25 mouse cellular contexts compared by ENCODE assay signal in the genomic region with DNA sequence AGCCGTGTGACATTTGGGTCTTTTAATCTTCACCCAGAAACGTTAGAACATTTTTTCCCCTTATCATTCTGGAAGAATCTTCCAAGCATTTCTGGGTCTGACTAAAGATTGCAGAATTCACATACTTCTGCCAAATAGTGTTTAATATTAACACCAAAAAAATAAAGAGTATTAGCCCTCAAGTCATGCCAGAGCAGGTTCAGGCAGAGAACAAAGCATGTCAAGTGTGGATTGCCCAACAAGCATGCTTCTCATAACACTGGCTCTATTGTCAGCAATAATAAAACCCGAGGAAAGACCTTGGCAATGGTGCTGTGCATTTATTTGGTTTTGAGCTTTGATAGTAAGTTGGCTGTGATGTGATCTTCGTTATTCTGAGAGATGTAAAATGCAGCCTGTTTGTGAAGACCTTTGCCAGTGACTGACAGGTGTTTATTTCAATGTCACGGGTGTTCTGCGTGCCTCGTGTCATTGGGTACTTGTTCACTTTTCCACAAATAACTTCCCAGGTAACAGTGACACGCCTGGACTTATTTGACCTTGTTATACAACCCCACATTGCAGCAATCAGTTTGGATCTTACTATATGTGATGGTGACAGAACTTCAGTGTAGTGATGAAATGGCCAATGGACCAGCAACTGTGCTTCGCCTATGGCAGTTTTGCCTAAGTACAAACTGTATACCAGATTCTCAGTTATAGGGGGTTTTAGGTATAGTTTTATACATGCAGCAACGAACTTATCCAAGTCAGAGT.
A peak's percentile ranks its signal among the peaks of the same experiment; 100 is the strongest.
DNase-seq lines count a peak whose midpoint lies in the region; ATAC-seq and TF ChIP-seq lines count a peak whose summit lies in the region.
"Had no signal": no experiment of that assay in that cellular context is flagged by ENCODE, and none has a peak within 500 bp of the region (broad histone marks: within the 10 kb centered on the region; RNA-seq: fewer than 3 reads in every experiment).

No protein-coding gene starts in this region.

- H3K4me2 ChIP-seq in lung, embryonic 14.5 days = no peak overlapping the region
- H3K4me2 ChIP-seq: embryonic facial prominence, embryonic 15.5 days; forebrain, embryonic 13.5 days; hindbrain, embryonic 13.5 days; limb, embryonic 13.5 days; liver, embryonic 13.5 days; midbrain, embryonic 13.5 days; neural tube, embryonic 13.5 days had no signal

- H3K4me1 ChIP-seq in lung, embryonic 14.5 days (ENCODE audit: insufficient read depth) = no peaks in the 10 kb centered on the region
- no peaks in the 10 kb centered on the region for H3K4me1 ChIP-seq in midbrain, embryonic 10.5 days
- H3K4me1 ChIP-seq: forebrain, embryonic 13.5 days; hindbrain, embryonic 13.5 days; liver, embryonic 13.5 days; megakaryocyte, embryonic 14.5 days; midbrain, embryonic 13.5 days; neural tube, embryonic 13.5 days had no signal

- TF ChIP-seq CTCF in gastrocnemius, adult 2 months (IDR thresholded peaks at IDR 0.05) = no peak
- TF ChIP-seq CTCF in lung, embryonic 14.5 days (IDR thresholded peaks at IDR 0.05; ENCODE audit: low read depth) = no peak

- no peaks in the 10 kb centered on the region for H3K27me3 ChIP-seq in lung, embryonic 14.5 days (ENCODE audit: insufficient read depth, low read length)
- no peaks in the 10 kb centered on the region for H3K27me3 ChIP-seq in midbrain, embryonic 10.5 days (ENCODE audit: low read depth, poor library complexity, severe bottlenecking)
- H3K27me3 ChIP-seq: embryonic facial prominence, embryonic 15.5 days; forebrain, embryonic 13.5 days; hindbrain, embryonic 13.5 days; limb, embryonic 13.5 days; liver, embryonic 13.5 days; megakaryocyte, embryonic 14.5 days; midbrain, embryonic 13.5 days; neural tube, embryonic 13.5 days had no signal

- no peaks in the 10 kb centered on the region for H3K36me3 ChIP-seq in lung, embryonic 14.5 days (ENCODE audit: insufficient read depth)
- H3K36me3 ChIP-seq in midbrain, embryonic 10.5 days = no peaks in the 10 kb centered on the region
- H3K36me3 ChIP-seq: embryonic facial prominence, embryonic 15.5 days; hindbrain, embryonic 13.5 days; limb, embryonic 13.5 days; liver, embryonic 13.5 days; midbrain, embryonic 13.5 days; neural tube, embryonic 13.5 days had no signal

- ATAC-seq in lung, embryonic 14.5 days (ENCODE audit: insufficient read depth) = no peak
- ATAC-seq: forebrain, embryonic 13.5 days; intestine, embryonic 16.5 days; midbrain, embryonic 13.5 days had no signal

- intact Hi-C loops in gastrocnemius, adult 2 months (cut with DNase I) = loop anchor here (10.0 kb wide), 1 partner anchor 56 kb away; no protein-coding TSS in a partner anchor

- H3K9me3 ChIP-seq in lung, embryonic 14.5 days (ENCODE audit: low read depth, low read length) = no peaks in the 10 kb centered on the region
- no peaks in the 10 kb centered on the region for H3K9me3 ChIP-seq in midbrain, embryonic 10.5 days (replicated peaks)
- H3K9me3 ChIP-seq: embryonic facial prominence, embryonic 15.5 days; forebrain, embryonic 13.5 days; hindbrain, embryonic 13.5 days; limb, embryonic 13.5 days; liver, embryonic 13.5 days; midbrain, embryonic 13.5 days; neural tube, embryonic 13.5 days had no signal

- H3K4me3 ChIP-seq in gastrocnemius, adult 2 months = no peak overlapping the region
- H3K4me3 ChIP-seq in lung, embryonic 14.5 days (ENCODE audit: low read depth, low read length) = no peak overlapping the region
- no peak overlapping the region for H3K4me3 ChIP-seq in midbrain, embryonic 10.5 days
- H3K4me3 ChIP-seq: embryonic facial prominence, embryonic 15.5 days; forebrain, embryonic 13.5 days; hindbrain, embryonic 13.5 days; limb, embryonic 13.5 days; liver, embryonic 13.5 days; megakaryocyte, embryonic 14.5 days; midbrain, embryonic 13.5 days; neural tube, embryonic 13.5 days had no signal

- no peak for DNase-seq in gastrocnemius, adult 2 months
- no peak for DNase-seq in gastrocnemius, adult 8-10 months (ENCODE audit: low spot score in 2 of 2)
- peak; percentile 23 for DNase-seq in lung, embryonic 14.5 days
- no peak for DNase-seq in lung, postnatal 4 days
- DNase-seq in urinary bladder, postnatal 14 days (ENCODE audit: low spot score) = peak; percentile 7
- DNase-seq in urinary bladder, postnatal 4 days (ENCODE audit: low spot score in 2 of 2) = no peak
- no peak for DNase-seq in midbrain, embryonic 10.5 days (ENCODE audit: low spot score)
- DNase-seq in thymus, postnatal 0 days (ENCODE audit: low spot score) = no peak
- DNase-seq: adrenal gland, postnatal 36 days; cerebellum, adult 11 months; cerebellum, adult 9-10 months; gastrocnemius, postnatal 25 days; heart, postnatal 4 days; kidney, adult 8-10 months; kidney, postnatal 4 days; liver, embryonic 13.5 days had no signal

- no peak overlapping the region for H3K9ac ChIP-seq in lung, embryonic 14.5 days
- H3K9ac ChIP-seq: embryonic facial prominence, embryonic 15.5 days; forebrain, embryonic 13.5 days; hindbrain, embryonic 13.5 days; limb, embryonic 13.5 days; liver, embryonic 13.5 days; midbrain, embryonic 13.5 days; neural tube, embryonic 13.5 days had no signal

- 55% methylated on average over 10 of the region's 10 CpGs for WGBS in lung, embryonic 14.5 days
- 90% methylated on average over 10 of the region's 10 CpGs for WGBS in midbrain, embryonic 10.5 days

- H3K27ac ChIP-seq in gastrocnemius, adult 2 months = peak overlapping the region; percentile 57
- H3K27ac ChIP-seq in lung, embryonic 14.5 days (ENCODE audit: low read depth) = no peak overlapping the region
- no peak overlapping the region for H3K27ac ChIP-seq in midbrain, embryonic 10.5 days (replicated peaks)
- H3K27ac ChIP-seq: forebrain, embryonic 13.5 days; hindbrain, embryonic 13.5 days; kidney, postnatal 0 days; limb, embryonic 13.5 days; liver, embryonic 13.5 days; midbrain, embryonic 13.5 days; neural tube, embryonic 13.5 days had no signal

Comparison
In these comparisons a context has a peak if more than half of its experiments do, and no peak if none do; other contexts are left out.
1. DNase-seq: peak in lung, embryonic 14.5 days (single experiment) and urinary bladder, postnatal 14 days (single experiment); none in gastrocnemius, adult 2 months (single experiment), gastrocnemius, adult 8-10 months (0 of 2), lung, postnatal 4 days (0 of 2), urinary bladder, postnatal 4 days (0 of 2), midbrain, embryonic 10.5 days (single experiment) and thymus, postnatal 0 days (single experiment).